Mouse (Mus musculus): ENCODE results near the gene Hspbap1. TPM values are rescaled to one million over a fixed set of nuclear protein-coding genes. Genes with fewer than 3 reads are reported as not detected.

Hspbap1 gene
- polyA plus RNA-seq, 2 experiments: 12.3 to 12.9 TPM

DNA sequence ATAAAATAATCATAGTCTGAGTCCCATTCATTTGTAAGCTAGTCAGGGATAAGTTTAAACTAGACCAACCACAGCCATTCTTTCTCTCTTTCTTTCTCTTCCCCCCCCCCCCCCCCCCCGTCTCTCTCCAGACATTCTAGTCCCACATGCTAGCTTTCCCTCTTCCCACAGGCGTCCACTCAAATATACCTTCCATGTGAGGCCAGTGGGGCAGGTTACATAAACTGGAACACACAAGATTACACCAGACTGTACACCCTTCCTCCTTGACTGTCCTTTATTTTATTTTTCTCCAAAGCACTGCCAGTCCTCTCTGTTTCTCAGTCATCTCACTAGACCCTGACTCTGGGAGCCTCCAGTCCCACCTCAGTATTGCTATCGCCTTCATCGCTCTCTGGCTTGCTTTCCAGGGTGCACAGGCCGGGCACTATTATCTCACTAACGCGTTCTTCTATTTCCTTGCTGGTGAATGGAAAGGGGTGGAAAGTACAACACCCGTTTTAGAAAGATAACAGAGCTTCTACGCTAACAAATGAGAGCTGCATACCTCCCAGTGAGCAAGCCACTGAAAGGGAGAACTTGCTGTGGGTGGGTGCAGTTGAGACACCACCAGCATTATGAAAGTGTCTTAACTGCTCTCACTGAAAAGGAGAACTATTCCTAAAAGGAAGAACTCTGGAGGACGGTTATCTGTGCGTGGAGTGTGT is 6.4 kb upstream of the Hspbap1 start:
- H3K9me3 ChIP-seq (ENCODE audit: control insufficient read depth, low read length): no peaks in the 10 kb centered on the region
- ATAC-seq (ENCODE audit: low FRiP score, low read depth) (no peak), DNase-seq (ENCODE audit: low spot score) (no peak)
- H3K4me1 ChIP-seq (ENCODE audit: control insufficient read depth, insufficient read depth, low read length): peaks cover 6% of the 10 kb centered on the region
- no peak overlapping the region for H3K4me3 ChIP-seq (replicated peaks; ENCODE audit: low read length)
- no peak overlapping the region for H3K27ac ChIP-seq (replicated peaks; ENCODE audit: low read depth, low read length)
- no peak overlapping the region for H3K4me2 ChIP-seq (replicated peaks; ENCODE audit: low read depth, low read length, severe bottlenecking)
- 89% methylated on average over 11 of the region's 11 CpGs for WGBS
- H3K9ac ChIP-seq (ENCODE audit: low read depth, low read length, severe bottlenecking): no peak overlapping the region
- H3K27me3 ChIP-seq (ENCODE audit: control insufficient read depth, insufficient read depth, low read length): no peaks in the 10 kb centered on the region
- no peak for TF ChIP-seq POLR2A (IDR thresholded peaks at IDR 0.05; ENCODE audit: borderline replicate concordance, extremely low read depth, insufficient read depth, insufficient read length)
- no peaks in the 10 kb centered on the region for H3K36me3 ChIP-seq (ENCODE audit: control insufficient read depth, insufficient read depth, low read length)

DNA sequence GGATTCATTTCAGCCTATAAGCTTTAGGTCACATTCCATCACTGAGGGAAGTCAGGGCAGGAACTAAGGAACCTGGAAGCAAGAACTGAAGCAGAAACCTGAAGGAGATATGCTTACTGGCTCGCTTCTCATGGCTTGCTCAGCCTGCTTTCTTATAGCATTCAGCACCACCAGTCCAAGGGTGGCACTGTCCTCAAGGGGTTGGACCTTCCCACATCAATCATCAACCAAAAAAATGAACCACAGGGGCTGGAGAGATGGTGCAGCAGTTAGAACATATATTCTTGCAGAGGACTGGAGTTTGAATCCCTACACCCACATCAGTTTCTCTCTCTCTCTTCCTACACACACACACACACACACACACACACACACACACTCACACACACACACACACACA is 5.2 kb upstream of the Hspbap1 start:
- H3K27me3 ChIP-seq (ENCODE audit: control insufficient read depth, insufficient read depth, low read length): no peaks in the 10 kb centered on the region
- H3K4me1 ChIP-seq (ENCODE audit: control insufficient read depth, insufficient read depth, low read length): peaks cover 11% of the 10 kb centered on the region
- H3K9ac ChIP-seq (ENCODE audit: low read depth, low read length, severe bottlenecking): no peak overlapping the region
- no peaks in the 10 kb centered on the region for H3K36me3 ChIP-seq (ENCODE audit: control insufficient read depth, insufficient read depth, low read length)
- no peaks in the 10 kb centered on the region for H3K9me3 ChIP-seq (ENCODE audit: control insufficient read depth, low read length)
- H3K27ac ChIP-seq (replicated peaks; ENCODE audit: low read depth, low read length): no peak overlapping the region
- H3K4me3 ChIP-seq (replicated peaks; ENCODE audit: low read length): no peak overlapping the region
- H3K4me2 ChIP-seq (replicated peaks; ENCODE audit: low read depth, low read length, severe bottlenecking): no peak overlapping the region
- DNase-seq (ENCODE audit: low spot score): no peak
- 59% methylated on average over 1 of the region's 1 CpGs for WGBS
- no peak for TF ChIP-seq POLR2A (IDR thresholded peaks at IDR 0.05; ENCODE audit: borderline replicate concordance, extremely low read depth, insufficient read depth, insufficient read length)
- no peak for ATAC-seq (ENCODE audit: low FRiP score, low read depth)

DNA sequence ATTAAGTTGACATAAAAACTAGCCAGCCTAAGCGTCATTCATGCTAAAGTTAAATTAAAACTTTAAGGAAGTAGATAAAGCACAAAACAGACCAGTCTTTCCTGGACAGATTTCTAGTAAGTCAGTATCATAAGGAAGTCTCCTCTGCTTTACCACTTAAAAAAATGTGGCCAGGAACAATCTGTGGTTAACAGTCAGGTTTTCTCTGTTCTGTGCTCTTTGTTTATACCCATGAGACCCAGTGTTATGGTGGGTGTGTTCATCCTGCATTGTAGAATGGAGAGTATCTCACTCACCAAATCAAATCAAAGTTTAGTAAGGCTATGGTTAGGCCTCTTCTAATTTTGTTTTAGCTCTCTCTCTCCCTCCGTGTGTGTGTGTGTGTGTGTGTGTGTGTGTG is 4.7 kb upstream of the Hspbap1 start:
- Histone ChIP-seq H3K4me1 (ENCODE audit: control insufficient read depth, insufficient read depth, low read length) (peaks cover 11% of the 10 kb centered on the region), H3K4me2 (replicated peaks; ENCODE audit: low read depth, low read length, severe bottlenecking) (no peak overlapping the region), H3K36me3 (ENCODE audit: control insufficient read depth, insufficient read depth, low read length) (no peaks in the 10 kb centered on the region), H3K27ac (replicated peaks; ENCODE audit: low read depth, low read length) (no peak overlapping the region), H3K4me3 (replicated peaks; ENCODE audit: low read length) (no peak overlapping the region), H3K9ac (ENCODE audit: low read depth, low read length, severe bottlenecking) (no peak overlapping the region), H3K9me3 (ENCODE audit: control insufficient read depth, low read length) (no peaks in the 10 kb centered on the region), H3K27me3 (ENCODE audit: control insufficient read depth, insufficient read depth, low read length) (no peaks in the 10 kb centered on the region)
- 61% methylated on average over 2 of the region's 2 CpGs for WGBS
- TF ChIP-seq POLR2A (IDR thresholded peaks at IDR 0.05; ENCODE audit: borderline replicate concordance, extremely low read depth, insufficient read depth, insufficient read length): no peak
- no peak for ATAC-seq (ENCODE audit: low FRiP score, low read depth)
- no peak for DNase-seq (ENCODE audit: low spot score)

DNA sequence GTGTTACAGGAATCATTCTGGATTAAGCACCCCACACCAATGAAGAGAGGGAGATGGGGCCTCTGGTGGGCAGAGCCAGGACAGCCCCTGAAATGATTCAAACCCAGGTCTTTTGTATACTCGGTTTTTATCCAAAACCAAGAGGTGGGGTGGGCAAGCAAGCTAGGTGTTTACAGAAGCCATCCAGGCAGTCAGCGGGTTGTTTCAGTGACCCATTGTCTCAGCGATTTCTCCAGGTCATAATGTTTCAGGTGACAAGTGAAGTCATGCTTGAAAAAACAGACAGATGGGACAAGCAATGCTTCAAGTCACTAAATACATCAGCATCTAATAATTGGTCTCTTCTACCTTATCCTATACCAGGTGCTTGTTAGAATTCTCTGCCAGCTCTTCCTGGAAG is 3.8 kb upstream of the Hspbap1 start:
- no peak overlapping the region for H3K4me3 ChIP-seq (replicated peaks; ENCODE audit: low read length)
- WGBS: 83% methylated on average over 3 of the region's 3 CpGs
- no peak for TF ChIP-seq POLR2A (IDR thresholded peaks at IDR 0.05; ENCODE audit: borderline replicate concordance, extremely low read depth, insufficient read depth, insufficient read length)
- DNase-seq (ENCODE audit: low spot score) (no peak), ATAC-seq (ENCODE audit: low FRiP score, low read depth) (no peak)
- H3K9me3 ChIP-seq (ENCODE audit: control insufficient read depth, low read length): no peaks in the 10 kb centered on the region
- peaks cover 18% of the 10 kb centered on the region for H3K4me1 ChIP-seq (ENCODE audit: control insufficient read depth, insufficient read depth, low read length)
- no peaks in the 10 kb centered on the region for H3K27me3 ChIP-seq (ENCODE audit: control insufficient read depth, insufficient read depth, low read length)
- no peak overlapping the region for H3K27ac ChIP-seq (replicated peaks; ENCODE audit: low read depth, low read length)
- no peak overlapping the region for H3K9ac ChIP-seq (ENCODE audit: low read depth, low read length, severe bottlenecking)
- H3K4me2 ChIP-seq (replicated peaks; ENCODE audit: low read depth, low read length, severe bottlenecking): no peak overlapping the region
- no peaks in the 10 kb centered on the region for H3K36me3 ChIP-seq (ENCODE audit: control insufficient read depth, insufficient read depth, low read length)

DNA sequence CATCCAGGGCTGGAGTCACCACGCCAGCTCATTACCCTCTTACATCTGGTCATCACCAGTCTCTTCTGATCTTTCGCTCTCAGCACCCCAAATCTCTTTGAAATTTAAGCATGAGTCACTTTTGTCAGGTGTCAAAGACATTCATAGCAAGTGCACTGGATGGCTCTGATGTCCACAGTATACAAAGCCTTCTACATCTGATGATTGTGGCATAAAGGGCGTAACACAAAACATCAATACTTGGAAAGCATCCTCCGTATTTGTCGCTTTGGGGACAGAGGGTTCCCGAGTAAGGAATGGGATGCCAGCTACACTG is 1.7 kb upstream of the Hspbap1 start:
- 0 out of 2 replicates have a peak overlapping the region, but pooled peaks have one; percentile 61 for H3K27ac ChIP-seq (replicated peaks; ENCODE audit: low read depth, low read length)
- no peak for DNase-seq (ENCODE audit: low spot score)
- no peaks in the 10 kb centered on the region for H3K36me3 ChIP-seq (ENCODE audit: control insufficient read depth, insufficient read depth, low read length)
- H3K4me2 ChIP-seq (replicated peaks; ENCODE audit: low read depth, low read length, severe bottlenecking): peak overlapping the region; percentile 69
- peak overlapping the region; percentile 92 for H3K9ac ChIP-seq (ENCODE audit: low read depth, low read length, severe bottlenecking)
- WGBS: 17% methylated on average over 6 of the region's 6 CpGs
- TF ChIP-seq POLR2A (IDR thresholded peaks at IDR 0.05; ENCODE audit: borderline replicate concordance, extremely low read depth, insufficient read depth, insufficient read length): no peak
- H3K27me3 ChIP-seq (ENCODE audit: control insufficient read depth, insufficient read depth, low read length): no peaks in the 10 kb centered on the region
- ATAC-seq (ENCODE audit: low FRiP score, low read depth): no peak
- no peaks in the 10 kb centered on the region for H3K9me3 ChIP-seq (ENCODE audit: control insufficient read depth, low read length)
- peak overlapping the region; percentile 62 for H3K4me3 ChIP-seq (replicated peaks; ENCODE audit: low read length)
- peaks cover 18% of the 10 kb centered on the region for H3K4me1 ChIP-seq (ENCODE audit: control insufficient read depth, insufficient read depth, low read length)

All from limb, embryonic 14.5 days (tissue).